Mouse (Mus musculus): ENCODE data around the gene Pgd.

GRCm38 (mm10) chr4:149188563-149188962 lies 22.0 kb upstream of the Pgd start:
- TF ChIP-seq CTCF (IDR thresholded peaks at IDR 0.05; ENCODE audit: borderline replicate concordance, control insufficient read depth, extremely low read depth, insufficient read depth, low read length, poor library complexity): no peak
- TF ChIP-seq POLR2A (IDR thresholded peaks at IDR 0.05; ENCODE audit: control insufficient read depth, extremely low read depth, insufficient read depth, low read length, poor library complexity): no peak

Measured in thymus, adult 2 months (tissue).